Mouse (Mus musculus) frontal cortex, postnatal 25 days (tissue): ENCODE results near the gene Adora1.
A peak's percentile ranks its signal among the peaks of the same experiment; 100 is the strongest.
"Not testable (repeated sequence)": the region's sequence is repeated elsewhere in the genome, so short reads cannot be mapped to it uniquely, and the experiment has no call there.

Experiments
- DNase-seq, 2 experiments: peaks; one replicate each; pipeline ENCODE4 v3.0.0; 2022; ENCODE audit warnings: low spot score in 2 of 2

Adora1 gene

DNA sequence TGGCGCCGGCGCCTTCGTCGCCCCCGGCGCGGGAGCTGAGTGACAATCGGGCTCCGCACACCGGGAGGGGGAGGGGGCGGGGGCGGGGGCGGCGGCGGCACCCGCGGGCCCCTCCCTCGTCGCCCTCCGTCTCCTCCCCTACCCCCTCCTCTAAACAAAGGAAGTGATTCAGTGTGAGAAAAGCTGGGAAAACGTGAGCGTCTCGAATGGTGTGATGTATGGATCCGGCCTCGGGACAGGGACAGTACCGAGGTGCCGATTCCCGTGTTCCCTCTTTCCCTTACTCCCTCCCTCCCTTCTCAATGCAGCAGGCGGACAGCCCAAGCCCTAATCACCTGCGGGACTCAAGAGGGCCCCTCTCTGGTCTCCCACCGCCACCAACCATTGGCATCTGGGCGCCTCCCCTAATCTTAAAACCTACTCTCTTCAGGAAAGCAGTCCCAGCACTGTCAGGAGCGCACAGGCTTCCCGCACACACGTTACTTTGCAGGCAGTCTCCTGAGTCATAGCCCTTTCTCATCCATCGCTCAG is at the start of gene Adora1:
Gene Adora1, minus strand, starts transcription at position 41 of the 531 bp plus-strand sequence.
- DNase-seq, result no peak

DNA sequence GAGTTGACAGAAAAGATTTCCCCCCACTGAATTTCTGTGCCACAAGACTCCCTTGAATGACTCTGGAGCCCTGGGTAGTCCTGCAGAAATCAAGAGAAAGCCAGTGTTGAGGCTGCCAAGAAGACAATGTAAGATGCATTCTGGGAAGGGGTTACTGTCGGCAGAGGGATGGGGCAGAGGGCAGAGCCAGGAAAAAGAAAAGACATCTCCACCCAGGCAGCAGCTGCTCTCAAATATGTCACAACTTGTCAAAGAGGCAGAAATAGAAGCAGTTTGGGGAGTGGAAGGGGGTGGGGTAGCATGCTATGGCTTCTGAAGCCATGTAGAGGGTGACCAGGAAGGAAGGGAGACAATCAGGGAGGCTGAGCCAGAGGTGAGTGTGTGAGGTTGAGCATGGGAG is 47.9 kb upstream of the Adora1 start:
- no peak for DNase-seq

DNA sequence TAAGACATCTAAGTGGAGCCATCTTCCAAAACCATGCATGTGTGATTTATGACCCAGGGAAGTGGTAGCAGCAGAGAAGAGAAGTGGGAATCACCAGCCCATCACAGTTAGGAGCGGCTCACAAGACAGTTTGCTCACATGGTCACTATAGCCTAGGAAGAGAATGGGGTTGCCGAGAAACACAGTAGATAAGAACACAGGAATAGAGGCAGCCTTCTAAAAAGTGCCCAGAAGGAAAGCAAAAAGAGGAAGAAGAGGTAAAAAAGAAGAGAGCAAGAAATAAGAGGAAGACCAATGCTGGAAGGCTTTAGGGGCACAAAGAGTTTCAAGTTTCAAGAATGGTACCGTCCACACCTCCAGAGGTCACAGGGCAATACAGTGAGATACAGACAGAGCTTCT is 47.1 kb upstream of the Adora1 start:
- DNase-seq, result no peak

DNA sequence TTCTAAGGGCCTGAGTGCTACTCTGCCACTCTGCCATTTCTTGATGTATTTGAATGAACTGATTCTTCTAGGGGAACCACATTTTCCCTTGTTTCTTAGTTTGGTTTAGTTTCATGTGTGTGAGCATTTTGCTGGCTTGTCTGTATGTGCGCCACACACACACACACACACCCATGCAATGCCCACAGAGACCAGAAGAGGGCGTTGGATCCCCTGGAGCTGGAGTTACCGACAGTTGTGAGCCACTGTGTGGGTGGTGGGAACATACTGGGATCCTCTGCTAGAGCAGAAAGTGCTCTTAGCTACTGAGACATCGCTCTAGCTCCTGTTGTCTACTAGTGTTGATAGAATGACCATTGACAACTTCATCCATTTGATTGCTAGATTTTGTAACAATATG is 46.3 kb upstream of the Adora1 start:
- DNase-seq, result no peak

DNA sequence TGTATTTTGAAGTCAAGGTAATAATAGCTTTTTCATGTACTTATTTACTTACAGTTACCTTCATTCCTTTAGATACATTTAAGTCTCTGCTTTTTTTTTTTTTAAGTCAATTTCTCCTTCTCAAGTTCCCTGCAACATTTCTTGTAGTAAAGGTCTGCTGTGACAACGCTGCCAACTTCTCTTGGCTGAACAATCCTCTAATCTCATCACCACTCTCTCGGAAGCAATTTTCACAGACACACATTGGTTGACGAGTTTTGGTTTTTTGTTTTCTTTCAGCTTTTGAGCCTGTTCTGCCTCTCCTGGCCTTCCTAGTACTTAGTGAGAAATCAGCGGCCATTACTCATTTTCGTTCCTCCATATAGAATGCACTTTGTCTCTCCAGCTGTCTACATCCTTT is 44.9 kb upstream of the Adora1 start:
- DNase-seq, result no peak

DNA sequence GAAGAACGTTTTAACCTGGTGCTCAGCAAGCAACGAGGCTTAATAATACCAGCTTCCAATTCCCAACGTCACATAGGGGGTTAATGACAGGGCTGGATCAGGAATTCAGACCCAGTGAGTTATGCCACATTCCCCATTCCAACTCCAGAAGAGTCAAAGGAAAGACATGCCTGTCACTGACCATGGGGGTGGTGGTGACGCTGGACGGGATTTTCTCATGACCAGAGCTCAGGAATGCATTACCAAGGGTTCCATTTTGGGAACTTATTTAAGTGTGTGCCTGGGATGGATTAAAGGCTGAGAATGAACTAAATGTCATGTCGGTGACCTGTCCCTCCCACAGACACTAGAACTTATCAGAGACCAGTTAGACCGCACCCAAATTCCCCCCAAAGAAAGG is 41.6 kb upstream of the Adora1 start:
- DNase-seq, result no peak

DNA sequence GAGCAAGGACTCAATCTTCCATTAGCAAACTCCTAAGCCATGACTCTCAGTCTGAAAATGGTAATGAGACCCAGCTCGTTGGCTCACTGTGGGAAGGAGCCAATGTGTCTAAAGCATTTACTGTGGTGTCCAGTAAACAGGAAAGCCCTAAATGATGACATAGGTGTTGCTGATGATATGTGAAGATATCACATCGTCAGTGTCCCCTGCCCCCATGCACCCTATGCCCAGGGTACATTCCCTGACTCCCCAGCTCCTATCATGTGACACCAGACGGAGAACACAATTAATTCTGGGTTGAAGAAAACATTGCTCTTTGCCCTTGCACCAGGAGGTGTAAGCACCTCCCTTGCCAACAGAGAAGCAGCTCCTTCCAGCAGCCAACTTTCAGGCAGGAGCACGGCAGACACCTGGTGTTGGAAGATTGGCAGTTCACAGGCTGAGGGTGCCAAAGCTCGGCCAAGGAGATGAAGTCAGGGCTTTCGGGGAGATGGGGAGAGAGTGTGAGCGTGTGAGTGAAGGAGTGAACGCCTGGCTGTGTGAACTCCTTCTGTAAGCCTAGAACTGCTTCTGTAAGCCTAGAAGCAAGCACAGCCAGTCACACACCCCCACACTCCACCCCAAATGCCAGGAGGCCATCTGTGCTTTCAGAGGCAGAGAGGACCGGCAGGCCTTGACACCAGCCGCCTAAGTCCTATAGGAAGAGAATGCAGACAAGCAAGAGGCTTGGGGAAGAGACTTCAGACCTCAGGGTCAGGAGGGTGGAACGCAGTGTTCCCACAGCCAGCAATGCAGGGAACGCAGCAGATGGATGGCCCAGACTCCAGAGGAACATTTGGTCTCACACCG is 40.6 kb upstream of the Adora1 start:
- DNase-seq, result no peak

DNA sequence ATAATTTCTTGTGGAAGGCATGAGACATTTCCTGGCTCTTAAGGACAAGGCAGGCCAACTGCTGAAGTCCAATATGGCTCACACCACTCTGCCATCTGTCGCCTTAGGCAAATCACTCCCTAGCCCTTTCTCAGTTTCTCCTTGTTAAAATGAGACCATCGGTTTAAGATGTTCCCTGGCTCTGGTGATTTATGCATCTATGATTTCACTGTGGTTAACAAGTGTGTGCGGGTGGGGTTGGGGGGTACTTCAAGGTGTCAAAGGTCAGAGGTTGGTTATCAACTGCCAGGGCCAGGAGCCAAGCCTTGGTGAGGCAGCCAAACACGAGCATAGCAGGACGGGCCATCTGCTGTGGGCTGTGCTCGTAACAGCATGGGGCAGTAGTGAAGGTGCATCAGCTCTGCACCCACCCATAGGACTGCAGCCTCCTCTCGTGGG is 39.3 kb upstream of the Adora1 start:
- DNase-seq, result no peak

DNA sequence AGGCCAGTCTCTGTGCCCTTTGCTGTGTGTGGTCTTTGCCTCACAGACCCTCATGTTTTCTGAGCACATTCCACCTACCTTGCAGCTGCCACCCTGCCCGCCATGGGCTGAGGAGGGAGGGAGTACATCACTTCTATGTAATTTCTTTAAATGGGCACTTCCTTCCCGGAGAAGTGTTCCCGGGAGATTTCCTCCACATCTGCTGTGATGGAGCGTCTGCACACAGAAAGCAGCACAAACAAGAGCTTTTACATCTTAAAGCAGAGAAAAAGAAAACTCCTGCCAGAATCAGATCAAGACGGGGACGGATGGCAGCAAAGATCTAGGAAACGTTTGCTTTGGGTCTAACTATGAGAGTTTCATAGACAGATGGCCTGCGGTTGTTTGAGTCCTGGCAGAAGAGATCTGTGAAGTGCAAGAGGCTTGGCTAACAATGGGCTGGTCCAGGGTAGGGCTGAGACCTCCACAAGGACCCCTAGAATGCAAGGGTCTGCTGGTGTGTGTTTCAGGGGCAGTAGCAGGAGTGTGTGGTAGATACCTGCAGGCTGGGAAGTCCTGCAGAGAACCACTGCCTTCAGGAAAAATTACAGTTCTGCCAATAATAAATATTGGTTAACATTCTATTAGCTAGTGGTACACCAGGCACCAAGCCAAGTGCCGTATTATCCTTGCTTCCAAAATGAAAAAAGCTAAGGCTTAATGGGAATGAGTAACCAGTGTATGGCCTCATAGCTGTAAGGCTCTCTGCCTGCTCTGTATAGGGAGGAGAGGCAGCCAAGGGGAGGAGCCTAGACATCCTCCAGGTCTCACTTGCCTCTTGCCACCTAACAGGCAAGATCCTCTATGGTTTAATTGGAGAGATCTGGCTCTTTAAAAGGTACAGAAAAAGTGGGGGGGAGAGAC is 38.5 kb upstream of the Adora1 start:
- DNase-seq, result no peak

DNA sequence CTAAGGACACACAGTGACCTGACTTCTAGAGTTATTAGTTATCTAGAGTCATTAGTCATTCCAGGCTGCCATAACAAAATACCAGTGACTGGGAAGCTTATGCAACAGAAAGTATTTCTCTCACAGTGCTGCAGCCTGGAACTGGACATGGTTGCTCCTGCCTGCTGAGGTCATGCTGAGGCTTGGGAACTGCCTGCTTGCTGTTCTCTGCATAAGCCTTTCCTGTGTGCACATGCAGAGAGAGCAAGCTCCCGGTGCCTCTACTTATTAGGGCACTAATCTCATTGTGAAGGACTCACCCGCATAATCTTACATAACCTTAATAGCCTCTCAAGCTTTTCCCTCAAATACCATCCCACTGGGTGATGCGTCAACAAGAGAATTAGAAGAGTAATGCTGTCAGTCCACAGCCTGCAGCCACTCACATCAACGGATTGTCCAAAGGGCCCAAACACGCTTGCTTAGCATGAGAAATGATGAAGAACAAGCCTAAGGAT is 37.6 kb upstream of the Adora1 start:
- DNase-seq, result no peak

DNA sequence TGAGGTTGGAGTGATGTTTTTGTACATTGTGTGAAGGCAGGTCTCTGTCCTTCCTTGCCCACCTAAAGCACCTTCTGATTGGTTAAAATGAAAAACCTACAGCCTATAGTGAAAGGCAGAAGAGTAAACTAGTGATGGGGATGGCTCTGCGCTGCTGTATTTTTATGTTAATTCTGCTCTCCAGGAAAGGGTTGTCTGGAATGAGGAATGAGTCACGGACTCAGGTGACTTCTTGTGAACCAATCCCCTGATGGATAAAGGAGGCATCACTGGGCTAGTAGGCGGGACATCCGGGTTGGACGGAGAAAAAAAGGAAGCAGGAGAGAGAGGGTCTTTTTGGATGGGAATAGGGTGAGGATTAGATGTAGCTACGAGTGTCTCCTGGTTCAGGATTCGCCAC is 34.8 kb upstream of the Adora1 start:
- DNase-seq, result no peak

DNA sequence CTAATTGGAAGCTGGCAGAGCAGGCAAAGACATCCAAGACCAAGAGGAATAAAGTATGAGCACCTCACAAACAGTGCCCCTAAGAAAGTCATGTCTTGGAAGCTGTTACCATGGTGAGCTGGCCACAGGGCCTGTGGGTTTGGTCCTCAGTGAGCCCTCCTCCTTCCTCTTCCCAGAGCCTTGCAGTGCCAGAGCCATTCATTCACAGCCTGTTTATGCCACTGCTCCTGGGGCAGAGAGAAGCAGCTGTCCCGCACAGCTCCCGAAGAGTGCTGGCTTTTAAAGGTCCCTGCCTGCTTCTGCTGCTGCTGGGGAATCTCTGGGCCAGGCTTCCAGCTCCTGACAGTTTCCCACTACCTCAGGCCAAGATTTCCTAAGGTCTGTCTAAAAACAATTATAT is 30.6 kb upstream of the Adora1 start:
- DNase-seq, result no peak

DNA sequence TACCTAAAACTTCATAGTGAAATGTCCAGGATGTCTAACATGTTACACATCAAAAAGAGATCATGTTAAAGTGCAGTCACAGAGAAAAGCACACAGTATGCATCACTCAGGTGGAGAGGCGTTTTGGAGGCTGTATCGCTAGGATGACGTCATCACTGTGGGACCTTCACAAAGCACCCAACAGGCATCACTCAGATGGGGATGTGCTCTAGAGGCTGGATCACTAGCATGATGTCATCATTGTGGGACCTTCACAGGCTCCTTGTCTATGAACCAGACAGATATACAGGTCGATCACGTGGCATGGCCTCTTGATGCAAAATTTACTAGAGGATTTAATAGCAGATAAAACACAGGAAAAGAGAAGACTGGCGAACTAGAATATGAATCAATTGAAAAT is 29.1 kb upstream of the Adora1 start:
- DNase-seq, result no peak

DNA sequence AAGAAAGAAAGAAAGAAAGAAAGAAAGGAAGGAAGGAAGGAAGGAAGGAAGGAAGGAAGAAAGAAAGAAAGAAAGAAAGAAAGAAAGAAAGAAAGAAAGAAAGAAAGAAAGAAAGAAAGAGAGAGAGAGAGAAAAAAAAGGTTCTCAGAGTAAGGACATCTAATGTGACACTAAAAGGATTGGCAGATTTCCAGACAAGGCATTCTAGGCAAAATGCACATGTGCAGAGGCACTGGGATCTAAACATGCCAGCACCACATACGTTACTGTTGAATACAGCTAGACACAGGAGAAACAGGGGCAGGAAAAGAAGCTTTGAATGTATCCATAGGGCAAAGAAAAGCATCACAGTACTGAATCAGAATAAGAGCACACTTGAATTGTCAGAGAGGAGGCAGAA is 14.4 kb upstream of the Adora1 start:
- DNase-seq, result not testable (repeated sequence)

DNA sequence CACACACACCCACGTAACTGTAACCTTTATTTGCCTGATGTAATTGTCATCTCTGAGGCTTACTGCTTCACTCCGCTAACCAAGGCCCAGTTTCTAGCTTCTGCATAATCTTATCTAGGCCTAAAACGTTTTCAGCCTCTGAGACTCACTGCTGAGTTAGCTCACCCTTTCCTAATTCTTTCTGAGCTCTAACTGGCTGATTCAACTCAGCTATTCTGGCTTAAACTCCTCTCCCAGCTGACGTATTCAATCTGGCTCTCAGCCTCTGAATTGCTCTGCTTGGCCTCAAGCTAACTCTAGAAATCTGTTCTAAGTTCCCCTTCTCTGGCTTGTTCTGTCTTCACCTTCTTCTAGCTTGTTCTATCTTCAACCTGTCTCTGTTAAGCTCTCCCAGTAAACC is 11.4 kb upstream of the Adora1 start:
- no peak for DNase-seq

DNA sequence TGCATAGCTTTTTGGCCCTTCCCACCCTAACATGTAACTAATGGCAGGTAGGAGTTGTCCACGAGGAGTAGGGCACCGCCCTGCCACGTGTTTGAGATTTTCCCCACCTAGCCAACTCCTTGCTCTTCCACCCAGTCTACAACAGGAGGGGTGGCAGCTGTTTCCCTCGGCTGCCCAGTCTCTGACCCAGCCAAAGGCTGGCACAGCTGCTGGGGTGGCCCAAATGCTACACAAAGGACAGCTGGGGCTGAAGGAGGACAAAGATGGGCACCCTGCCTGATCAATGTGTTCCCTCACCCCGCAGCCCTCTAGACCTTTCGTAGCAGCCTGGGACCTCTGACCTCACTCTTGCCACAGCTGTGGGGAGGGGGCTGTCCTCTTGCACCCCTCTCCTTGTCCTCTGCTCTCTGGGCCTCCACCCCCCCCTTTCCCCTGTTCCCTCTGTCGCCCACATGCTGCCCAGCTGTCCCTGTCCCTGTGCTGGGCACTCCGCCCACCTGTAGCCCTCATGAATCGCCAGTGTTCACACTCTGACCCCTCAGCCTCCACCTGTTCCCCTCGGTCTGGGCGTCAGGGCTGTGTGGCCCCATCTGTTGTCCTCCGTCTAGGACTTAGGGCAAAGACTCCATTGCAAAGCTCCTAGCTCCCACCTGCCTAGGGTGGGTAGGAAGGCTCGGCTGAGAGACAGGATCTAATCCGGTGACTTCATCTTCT is 9.9 kb upstream of the Adora1 start:
- DNase-seq, result no peak

DNA sequence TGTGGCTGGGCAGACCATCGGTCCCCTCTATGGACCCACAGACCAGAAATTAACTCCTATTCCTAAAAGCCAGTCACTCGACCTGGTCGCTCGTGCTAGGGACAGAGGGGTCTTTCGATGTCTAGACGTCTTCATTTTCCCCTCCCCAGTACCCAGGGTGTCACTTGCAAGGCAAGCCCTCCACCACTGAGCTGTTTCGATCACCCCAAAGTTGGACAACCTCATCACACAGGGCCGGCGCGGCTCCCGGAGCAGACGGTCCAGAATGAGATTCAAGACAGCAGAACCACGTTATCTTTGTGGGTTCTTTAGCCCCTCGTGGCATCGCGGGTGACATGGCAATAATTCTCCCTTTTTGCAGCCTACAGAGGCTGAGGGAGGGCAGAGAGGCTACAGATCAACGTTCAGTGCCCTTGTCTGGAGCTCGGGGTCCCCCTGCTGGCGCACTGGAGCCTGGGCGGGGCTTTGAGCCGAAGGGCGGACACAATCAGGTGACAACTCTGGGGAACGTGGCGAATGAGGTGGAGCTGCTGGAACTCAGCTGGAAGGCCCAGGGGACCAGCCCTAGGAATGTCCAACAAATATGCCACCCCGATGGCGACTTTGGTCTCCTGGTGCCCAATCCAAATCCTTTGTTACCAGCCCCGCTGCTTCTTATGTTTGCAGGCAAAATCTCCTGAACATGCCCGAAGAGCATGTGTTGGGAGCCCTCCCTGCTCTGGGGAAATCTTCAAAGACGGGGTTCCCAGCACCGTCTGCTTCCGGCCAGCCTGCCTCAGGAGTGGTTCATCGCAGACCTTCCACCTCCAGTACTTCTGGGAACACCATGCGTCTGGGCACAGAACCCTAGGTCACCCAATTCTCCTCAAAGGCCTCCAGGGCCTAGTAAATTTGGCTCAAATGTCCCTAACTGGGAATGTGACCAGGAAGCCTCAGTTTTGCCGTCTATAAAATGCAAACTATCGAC is 9.0 kb upstream of the Adora1 start:
- DNase-seq, result peak; percentile 87 to 92

DNA sequence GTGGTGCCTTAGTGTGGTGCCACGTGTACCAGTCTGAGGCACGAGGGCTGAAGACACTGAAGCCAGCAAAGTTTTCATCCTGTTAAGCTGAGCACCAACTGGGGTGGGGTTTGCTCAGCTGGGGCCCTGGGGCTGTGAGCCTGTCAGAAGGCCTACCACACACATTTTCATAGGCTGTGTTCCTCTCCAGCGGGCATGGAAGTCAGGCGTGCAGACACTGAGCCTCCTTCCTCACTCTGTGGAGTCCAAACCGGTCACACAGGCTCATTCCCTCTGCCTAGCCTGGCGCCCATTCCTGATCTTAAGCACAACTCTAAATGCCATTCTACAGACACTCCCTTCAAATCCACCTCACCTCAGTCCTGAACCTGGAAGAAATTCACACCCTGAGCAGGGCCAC is 8.3 kb upstream of the Adora1 start:
- DNase-seq, result no peak

DNA sequence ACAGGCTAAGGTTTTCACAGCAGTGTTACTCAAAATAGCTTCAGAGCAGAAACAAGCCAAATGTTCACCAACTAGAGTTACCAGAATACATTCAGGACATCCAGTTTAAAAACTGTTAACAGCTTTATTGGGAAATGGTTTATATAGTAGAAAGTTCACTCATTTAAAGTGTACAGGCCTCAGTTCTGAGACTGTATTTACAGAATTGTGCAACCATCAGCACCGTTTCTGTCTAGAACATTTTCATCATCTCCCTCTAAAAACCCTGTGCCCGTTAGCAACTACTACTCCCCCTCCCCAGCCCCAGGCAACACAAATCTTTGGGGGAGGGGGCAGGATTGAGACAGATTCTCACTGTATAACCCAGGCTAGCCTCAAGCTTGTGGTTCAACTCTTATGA is 7.1 kb upstream of the Adora1 start:
- no peak for DNase-seq

DNA sequence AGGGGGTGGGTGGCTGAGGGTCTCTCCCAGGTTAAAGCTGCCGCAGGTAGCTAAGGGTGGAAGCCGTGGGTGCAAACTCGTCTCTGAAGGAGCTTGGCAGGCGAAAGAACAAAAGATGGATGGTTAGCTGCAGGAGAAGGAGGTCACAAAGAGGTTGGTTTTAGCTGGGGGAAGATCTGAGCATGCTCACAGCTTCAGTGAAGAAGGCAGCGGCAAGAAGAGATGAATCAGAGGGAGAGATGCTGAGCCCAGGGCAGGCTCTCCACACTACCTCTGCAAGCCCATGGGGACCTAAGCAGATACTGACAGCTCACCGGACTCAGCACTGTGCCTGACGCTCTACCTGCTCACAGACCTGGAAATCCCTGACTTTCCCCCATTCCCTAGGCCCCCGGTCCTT is 6.1 kb upstream of the Adora1 start:
- no peak for DNase-seq

DNA sequence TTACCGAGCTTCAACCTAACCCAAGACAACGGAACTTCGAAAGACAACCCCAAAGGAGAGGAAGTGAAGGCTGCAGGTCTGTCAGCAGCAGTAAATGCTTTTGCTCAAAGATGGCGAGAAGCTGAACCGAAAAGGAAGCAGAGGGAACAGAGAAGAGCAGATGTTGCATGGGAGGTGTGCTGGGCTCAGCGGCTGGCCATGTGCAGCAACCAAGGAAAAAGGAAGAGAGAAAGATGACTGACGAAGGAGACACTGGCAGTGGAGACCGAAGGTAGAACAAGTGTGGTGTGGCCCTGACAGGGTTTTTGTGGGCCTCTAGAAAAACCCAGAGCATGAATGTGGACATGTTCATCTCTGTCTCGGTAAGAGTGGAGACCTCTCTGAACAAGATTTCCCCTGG is 5.5 kb upstream of the Adora1 start:
- no peak for DNase-seq
